Mouse (Mus musculus) lung, adult 2 months (tissue): ENCODE measurements at regions not wholly inside any gene's neighbourhood (a gene's known extent, or its start where the extent isn't known, plus 50 kb on each side); places are given as distances from the start of the nearest gene placed in this dataset.

ENCODE experiments used
- CTCF ChIP-seq: fragments of 200-500 bp; IDR thresholded peaks from 2 replicates; pipeline ENCODE4 v1.5.1; 2011; ENCODE audit warnings: mild to moderate bottlenecking, low read length, control low read depth; ENCODE audit not compliant: insufficient read depth
- POLR2A ChIP-seq: fragments of 200-500 bp; IDR thresholded peaks from 2 replicates; pipeline ENCODE4 v1.6.1; 2011; ENCODE audit warnings: low read depth, mild to moderate bottlenecking, control low read depth, low read length, borderline replicate concordance; ENCODE audit errors: extremely low read depth

DNA sequence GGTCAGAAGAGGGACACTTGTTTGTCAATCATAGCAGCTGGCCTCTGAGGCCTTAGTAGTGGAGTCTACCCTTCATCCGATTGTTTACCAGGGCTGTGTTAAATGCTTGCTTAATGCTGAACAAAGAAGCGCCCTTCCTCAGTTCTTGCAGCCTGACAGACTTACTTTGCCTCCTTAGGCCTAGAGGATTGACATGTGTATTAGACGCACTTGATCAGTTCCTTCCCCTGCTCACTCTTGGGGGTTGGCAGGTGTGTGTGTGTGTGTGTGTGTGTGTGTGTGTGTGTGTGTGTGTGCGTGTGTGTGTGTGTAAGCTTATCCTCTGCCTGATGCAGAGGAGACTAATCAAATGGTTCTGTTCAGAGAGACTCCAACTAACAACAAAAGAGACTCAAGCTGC is 91.8 kb upstream of the Dnajc19 start:
- TF ChIP-seq CTCF (no peak), POLR2A (no peak)
